Mouse (Mus musculus): ENCODE measurements around the gene Asb4.

The Asb4 gene

GRCm38 (mm10) chr6:5444331-5444898 is 61.2 kb downstream of the Asb4 start:
- no peak for DNase-seq (ENCODE audit: low read depth, low spot score)

- no peak for DNase-seq (ENCODE audit: low read depth, low spot score)
Measured at GRCm38 (mm10) chr6:5447013-5447412, 63.8 kb downstream of the Asb4 start.

GRCm38 (mm10) chr6:5447546-5447945 is 64.4 kb downstream of the Asb4 start:
- DNase-seq (ENCODE audit: low read depth, low spot score) = peak; percentile 9

- no peak for DNase-seq (ENCODE audit: low read depth, low spot score)
Measured at GRCm38 (mm10) chr6:5448396-5448795, 65.2 kb downstream of the Asb4 start.

GRCm38 (mm10) chr6:5449878-5450277 is 66.7 kb downstream of the Asb4 start:
- DNase-seq (ENCODE audit: low read depth, low spot score) = no peak

GRCm38 (mm10) chr6:5455836-5456235 is 72.7 kb downstream of the Asb4 start:
- DNase-seq (ENCODE audit: low read depth, low spot score) = no peak

- no peak for DNase-seq (ENCODE audit: low read depth, low spot score)
Measured at GRCm38 (mm10) chr6:5470480-5471318, 87.5 kb downstream of the Asb4 start.

- no peak for DNase-seq (ENCODE audit: low read depth, low spot score)
Measured at GRCm38 (mm10) chr6:5472692-5473091, 89.5 kb downstream of the Asb4 start.

- DNase-seq (ENCODE audit: low read depth, low spot score) = no peak
Measured at GRCm38 (mm10) chr6:5474021-5474420, 90.8 kb downstream of the Asb4 start.

- DNase-seq (ENCODE audit: low read depth, low spot score) = no peak
Measured at GRCm38 (mm10) chr6:5481066-5481465, 97.9 kb downstream of the Asb4 start.

- DNase-seq (ENCODE audit: low read depth, low spot score) = no peak
Measured at GRCm38 (mm10) chr6:5482270-5482783, 99.1 kb downstream of the Asb4 start.
